9 mouse cellular contexts compared by ENCODE assay signal in genomic region chr4:152385644-152386043, GRCm38 (mm10). TPM values are rescaled to one million over a fixed set of nuclear protein-coding genes. Genes with fewer than 3 reads are reported as not detected.
DNase-seq lines count a peak whose midpoint lies in the region; TF ChIP-seq lines count a peak whose summit lies in the region.
"Had no signal": no experiment of that assay in that cellular context is flagged by ENCODE, and none has a peak within 500 bp of the region (broad histone marks: within the 10 kb centered on the region; RNA-seq: fewer than 3 reads in every experiment).

No protein-coding gene starts in this region.

- TF ChIP-seq POLR2A in lung, adult 2 months (IDR thresholded peaks at IDR 0.05; ENCODE audit: borderline replicate concordance, extremely low read depth, low read depth, low read length): no peak

- whole genome bisulfite sequencing in lung, adult 2 months: 57% methylated on average over 16 of the region's 16 CpGs

- peak; percentile 22 for DNase-seq in heart, postnatal 4 days
- no peak for DNase-seq in heart, adult 8-10 months (ENCODE audit: low spot score)
- peak; percentile 11 for DNase-seq in urinary bladder, postnatal 25 days (ENCODE audit: low spot score)
- no peak for DNase-seq in urinary bladder, adult 18-20 months (ENCODE audit: low spot score in 2 of 2)
- peak; percentile 13 for DNase-seq in lung, adult 2 months
- DNase-seq in thymus, postnatal 4 days: peak; percentile 63
- DNase-seq in ovary, postnatal 10 days (ENCODE audit: low spot score): no peak
- no peak for DNase-seq in right cerebral cortex, adult 2 months (ENCODE audit: low spot score in 2 of 2)

- no peaks in the 10 kb centered on the region for H3K4me1 ChIP-seq in lung, adult 2 months (ENCODE audit: control insufficient read depth, insufficient read depth, low read length)
- H3K4me1 ChIP-seq: neural tube, embryonic 12.5 days had no signal

- TF ChIP-seq CTCF in lung, adult 2 months (IDR thresholded peaks at IDR 0.05; ENCODE audit: insufficient read depth, low read length): peak; percentile 35; the same call in 1 of the 2 replicates

- H3K4me3 ChIP-seq in lung, adult 2 months (replicated peaks; ENCODE audit: extremely low read depth, low read depth, low read length): no peak overlapping the region
- H3K4me3 ChIP-seq: neural tube, embryonic 12.5 days had no signal

RNA-seq across cellular contexts. Expression of gene Chd5, which starts 47.2 kb away (rescaled TPM):
- total RNA-seq in heart, postnatal 4 days (2021): under 1 TPM; 0.17 to 0.18 TPM
- total RNA-seq in heart, adult 8-10 months (2022): under 1 TPM; 0.19 to 0.59 (median 0.27) TPM
- 0.85 and 0.99 TPM in 2 replicates for polyA plus RNA-seq in lung, adult 2 months (2012; rRNA removed)

Comparison
In these comparisons a context has a peak if more than half of its experiments do, and no peak if none do; other contexts are left out.
1. DNase-seq: peak in heart, postnatal 4 days (single experiment), urinary bladder, postnatal 25 days (single experiment), lung, adult 2 months (single experiment) and thymus, postnatal 4 days (single experiment); none in heart, adult 8-10 months (single experiment), urinary bladder, adult 18-20 months (0 of 2), ovary, postnatal 10 days (single experiment) and right cerebral cortex, adult 2 months (0 of 2).